Mouse (Mus musculus) large intestine, adult 2 months (tissue): ENCODE measurements around the gene Adcy3. TPM values are rescaled to one million over a fixed set of nuclear protein-coding genes. Genes with fewer than 3 reads are reported as not detected.

Source experiments
- DNase-seq: peaks from one replicate; pipeline ENCODE4 v3.0.0-alpha.2; 2012; ENCODE audit warnings: low read depth, low spot score
- WGBS: fragments of 180-500 bp; shearing (Covaris S2); methylation state at CpG from one replicate; pipeline ENCODE4 v1.1.7; 2018; 5-methylcytosine and 5-hydroxymethylcytosine counted together
- polyA plus RNA-seq: library from polyadenylated mRNA; depleted of rRNA; stranded (reverse); fragments of >200 nt; gene quantifications from 2 replicates; pipeline ENCODE4 v1.2.3, GENCODE M21; 2012; rRNA removed

Gene Adcy3
- polyA plus RNA-seq: 2.7 and 3.6 TPM in 2 replicates

- no peak for DNase-seq
- 1% methylated on average over 83 of the region's 83 CpGs for WGBS
Measured at GRCm38 (mm10) chr12:4132941-4133846, at the start of gene Adcy3. Gene Adcy3 (plus strand): TSS chr12:4133103.

- DNase-seq: no peak
- 51% methylated on average over 8 of the region's 8 CpGs for WGBS
Measured at GRCm38 (mm10) chr12:4083441-4083840, 49.5 kb upstream of the Adcy3 start.

- WGBS: 75% methylated on average over 4 of the region's 4 CpGs
- DNase-seq: peak; percentile 10
Measured at GRCm38 (mm10) chr12:4107383-4107782, 25.5 kb upstream of the Adcy3 start.

- 63% methylated on average over 9 of the region's 9 CpGs for WGBS
- DNase-seq: no peak
Measured at GRCm38 (mm10) chr12:4116132-4116531, 16.8 kb upstream of the Adcy3 start.

- no peak for DNase-seq
- 65% methylated on average over 3 of the region's 3 CpGs for WGBS
Measured at GRCm38 (mm10) chr12:4117136-4117535, 15.8 kb upstream of the Adcy3 start.

- no peak for DNase-seq
- WGBS: 67% methylated on average over 4 of the region's 4 CpGs
Measured at GRCm38 (mm10) chr12:4117579-4117978, 15.3 kb upstream of the Adcy3 start.

GRCm38 (mm10) chr12:4127346-4127745, 5.6 kb upstream of the Adcy3 start:
- no peak for DNase-seq
- WGBS: 80% methylated on average over 7 of the region's 7 CpGs

- WGBS: 28% methylated on average over 11 of the region's 11 CpGs
- no peak for DNase-seq
Measured at GRCm38 (mm10) chr12:4133847-4134212, 927 bp downstream of the Adcy3 start.

- no peak for DNase-seq
- 89% methylated on average over 5 of the region's 5 CpGs for WGBS
Measured at GRCm38 (mm10) chr12:4143179-4143578, 10.3 kb downstream of the Adcy3 start.

GRCm38 (mm10) chr12:4150936-4151335, 18.0 kb downstream of the Adcy3 start:
- no peak for DNase-seq
- 73% methylated on average over 2 of the region's 2 CpGs for WGBS

GRCm38 (mm10) chr12:4151969-4152368, 19.1 kb downstream of the Adcy3 start:
- no peak for DNase-seq
- 79% methylated on average over 3 of the region's 3 CpGs for WGBS

- DNase-seq: no peak
- WGBS: 63% methylated on average over 2 of the region's 2 CpGs
Measured at GRCm38 (mm10) chr12:4157466-4157865, 24.6 kb downstream of the Adcy3 start.

GRCm38 (mm10) chr12:4158179-4158578, 25.3 kb downstream of the Adcy3 start:
- no peak for DNase-seq
- 79% methylated on average over 3 of the region's 3 CpGs for WGBS

- 68% methylated on average over 7 of the region's 7 CpGs for WGBS
- DNase-seq: no peak
Measured at GRCm38 (mm10) chr12:4158868-4159632, 26.1 kb downstream of the Adcy3 start.

- DNase-seq: no peak
- WGBS: 83% methylated on average over 7 of the region's 7 CpGs
Measured at GRCm38 (mm10) chr12:4160322-4160721, 27.4 kb downstream of the Adcy3 start.

GRCm38 (mm10) chr12:4162886-4163285, 30.0 kb downstream of the Adcy3 start:
- no peak for DNase-seq
- 43% methylated on average over 2 of the region's 2 CpGs for WGBS

- no peak for DNase-seq
- 57% methylated on average over 3 of the region's 3 CpGs for WGBS
Measured at GRCm38 (mm10) chr12:4166970-4167369, 34.1 kb downstream of the Adcy3 start.

- 97% methylated on average over 1 of the region's 1 CpGs for WGBS
- no peak for DNase-seq
Measured at GRCm38 (mm10) chr12:4169058-4169457, 36.2 kb downstream of the Adcy3 start.

GRCm38 (mm10) chr12:4169622-4170021, 36.7 kb downstream of the Adcy3 start:
- WGBS: 79% methylated on average over 5 of the region's 5 CpGs
- no peak for DNase-seq

- DNase-seq: no peak
- 68% methylated on average over 15 of the region's 15 CpGs for WGBS
Measured at GRCm38 (mm10) chr12:4173108-4173790, 40.3 kb downstream of the Adcy3 start.
